Mouse (Mus musculus): ENCODE measurements around the gene Arl6.

The Arl6 gene

GRCm38 (mm10) chr16:59639102-59639691 lies at the start of gene Arl6:
Gene Arl6 (minus strand): TSS chr16:59639391.
- peak; percentile 93 for DNase-seq (ENCODE audit: low spot score)

DNA sequence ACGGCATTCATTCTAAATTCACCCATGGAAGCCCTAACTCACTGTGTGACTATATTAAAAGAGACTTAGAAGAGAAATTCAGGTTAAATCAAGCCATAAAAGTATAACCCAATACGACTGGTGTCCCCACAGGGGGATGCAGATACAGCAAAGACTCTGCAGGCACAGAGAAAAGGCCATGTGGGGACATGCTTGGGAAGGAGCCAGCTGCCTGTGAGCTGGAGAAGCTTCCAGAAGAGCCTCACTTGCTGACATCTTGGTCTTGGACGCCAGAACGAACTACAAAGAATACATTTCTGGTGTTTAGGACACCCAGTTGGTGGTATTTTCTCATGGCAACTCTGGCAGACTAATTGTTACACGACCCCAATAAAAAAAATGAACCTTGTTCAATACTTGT lies 45.9 kb upstream of the Arl6 start:
- DNase-seq (ENCODE audit: low spot score): no peak

DNA sequence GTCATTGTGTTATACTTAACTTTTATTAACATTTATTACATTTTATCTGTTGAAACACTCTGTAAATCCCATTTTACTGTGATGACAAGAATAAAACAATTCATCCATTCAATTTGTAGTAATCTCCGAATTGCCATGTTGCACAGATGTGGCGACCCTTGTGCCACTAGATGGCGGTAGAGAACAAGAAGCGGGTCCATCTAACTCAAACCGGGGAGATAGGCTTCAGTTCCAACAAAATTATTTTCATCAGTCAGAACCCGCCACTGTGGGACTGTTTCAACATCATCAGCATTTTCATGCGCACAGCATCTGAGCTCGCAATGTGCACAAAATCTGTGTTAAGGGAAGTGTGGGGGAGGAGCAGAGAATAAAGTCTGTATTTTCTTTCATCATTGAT lies 44.2 kb upstream of the Arl6 start:
- peak; percentile 73 for DNase-seq (ENCODE audit: low spot score)

DNA sequence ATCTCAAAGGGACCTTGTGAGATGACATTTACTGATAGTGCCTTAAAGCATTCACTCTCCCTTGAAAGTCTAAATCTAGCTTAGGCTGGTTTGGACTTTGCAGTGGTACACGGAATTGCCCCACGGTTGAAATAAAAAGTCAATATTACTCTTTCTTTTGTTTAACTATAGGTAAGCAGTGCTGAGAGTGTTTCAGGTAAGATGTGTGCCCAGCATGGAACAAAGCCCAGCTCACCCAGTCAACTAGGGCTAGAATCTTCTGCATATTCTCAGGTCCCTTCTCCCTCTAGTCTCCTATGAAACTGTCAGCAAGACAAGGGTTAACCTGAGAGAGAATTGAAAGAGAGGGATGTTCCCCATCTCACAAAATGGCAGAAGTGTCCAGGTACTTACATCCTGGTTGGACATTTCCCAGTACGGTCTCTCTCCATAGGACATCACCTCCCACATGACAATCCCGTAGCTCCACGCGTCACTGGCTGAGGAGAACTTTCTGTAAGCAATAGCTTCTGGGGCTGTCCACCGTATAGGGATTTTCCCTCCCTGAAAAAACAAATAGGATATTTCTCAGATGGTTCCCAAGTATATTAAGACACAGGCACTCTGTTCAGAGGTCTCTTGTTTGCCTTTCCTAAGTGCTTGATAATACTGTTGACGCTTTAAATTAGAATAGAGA lies 43.2 kb upstream of the Arl6 start:
- no peak for DNase-seq (ENCODE audit: low spot score)

DNA sequence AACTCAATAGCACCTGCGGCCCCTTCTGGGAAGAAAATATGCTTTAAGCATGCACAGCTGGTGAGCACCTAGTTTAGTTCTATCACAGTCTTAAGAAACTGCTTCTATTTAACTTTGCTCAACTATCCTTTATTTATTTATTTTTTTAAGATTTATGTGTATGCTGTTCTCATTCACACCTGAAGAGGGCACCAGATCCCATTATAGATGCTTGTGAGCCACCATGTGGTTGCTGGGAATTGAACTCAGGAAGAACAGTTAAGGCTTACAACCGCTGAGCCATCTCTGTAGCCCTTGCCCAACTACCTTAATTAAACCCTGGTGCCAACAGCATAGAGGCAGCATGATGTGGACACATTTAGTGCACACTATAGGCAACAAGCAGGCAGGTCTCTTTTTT lies 27.7 kb upstream of the Arl6 start:
- no peak for DNase-seq (ENCODE audit: low spot score)

DNA sequence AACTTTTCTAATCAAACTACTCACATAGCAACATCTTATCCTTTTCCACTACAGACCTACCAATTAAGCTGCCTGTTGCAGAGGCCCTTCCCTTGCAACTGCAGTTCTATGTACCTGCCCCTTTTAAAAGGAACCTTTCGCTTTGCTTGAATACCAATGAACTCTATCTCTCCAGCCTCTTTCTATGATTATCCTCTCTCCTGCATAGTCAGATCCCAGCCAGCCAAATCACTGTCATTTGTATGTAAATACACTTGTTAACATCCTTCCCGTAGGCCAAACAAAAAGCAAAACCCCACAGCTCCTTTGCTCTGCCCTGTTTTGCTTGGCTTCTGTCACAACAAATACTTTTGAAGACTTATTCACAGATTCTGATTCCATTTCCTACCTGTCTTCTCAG lies 4.6 kb upstream of the Arl6 start:
- no peak for DNase-seq (ENCODE audit: low spot score)

- DNase-seq (ENCODE audit: low spot score): no peak
Observed at GRCm38 (mm10) chr16:59639985-59640384, 794 bp upstream of the Arl6 start.

DNA sequence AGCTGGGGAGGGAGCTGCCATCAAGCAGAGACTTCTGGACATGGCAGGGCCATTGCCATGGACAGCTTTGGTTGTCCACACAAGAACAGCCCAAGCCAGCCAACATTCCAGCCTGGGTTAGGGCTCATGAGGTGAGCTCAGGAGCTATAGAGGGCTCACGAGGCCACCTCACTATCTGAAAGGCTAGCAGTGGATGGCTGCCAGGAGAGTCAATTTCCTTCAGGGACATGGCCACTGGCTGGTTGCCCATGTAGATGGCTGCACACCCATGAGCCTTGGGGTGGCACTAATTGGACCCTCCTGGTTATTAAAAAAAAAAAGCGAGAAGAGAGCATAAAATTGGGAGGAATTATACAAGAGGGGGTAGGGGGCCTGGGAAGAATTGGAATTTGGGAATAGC lies 4.6 kb downstream of the Arl6 start:
- DNase-seq (ENCODE audit: low spot score): no peak

DNA sequence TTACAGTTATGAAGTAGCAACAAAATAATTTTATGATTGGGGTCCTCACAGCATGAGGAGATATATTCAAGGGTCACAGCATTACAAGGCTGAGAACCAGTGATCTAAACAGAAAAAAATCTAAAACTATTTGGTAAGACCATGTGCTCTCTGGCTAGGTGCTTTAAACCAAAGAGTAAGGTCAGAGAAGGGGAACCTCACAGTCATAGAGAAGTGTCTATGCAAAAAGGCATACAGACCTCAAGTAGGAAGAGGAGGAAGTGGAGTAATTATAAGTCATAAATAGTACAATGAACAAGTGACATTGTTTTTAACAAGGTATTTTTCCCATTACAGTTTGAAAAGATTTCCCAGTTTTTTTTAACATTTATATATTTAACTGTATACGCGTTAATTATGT lies 17.6 kb downstream of the Arl6 start:
- no peak for DNase-seq (ENCODE audit: low spot score)

- peak; percentile 28 for DNase-seq (ENCODE audit: low spot score)
Observed at GRCm38 (mm10) chr16:59617167-59617566, 22.0 kb downstream of the Arl6 start.

DNA sequence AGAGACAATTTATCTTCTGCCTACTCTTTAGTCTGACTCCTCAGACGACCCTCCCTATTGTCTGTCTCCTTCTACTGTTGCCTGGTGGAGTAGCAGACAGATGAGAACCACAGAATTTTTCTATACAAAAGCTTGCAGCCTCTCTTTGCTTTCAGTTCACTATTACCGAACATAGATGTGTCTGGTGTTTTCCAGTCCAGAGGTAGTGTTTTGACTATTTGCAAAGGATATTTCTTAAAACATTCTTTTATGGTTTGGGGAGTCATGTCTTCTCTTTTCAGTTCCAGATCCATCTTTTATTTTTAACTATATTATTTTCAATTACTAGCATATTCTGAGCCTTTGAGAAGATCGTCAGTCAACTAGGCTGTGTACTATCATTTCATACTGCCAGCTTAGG lies 23.5 kb downstream of the Arl6 start:
- no peak for DNase-seq (ENCODE audit: low spot score)

DNA sequence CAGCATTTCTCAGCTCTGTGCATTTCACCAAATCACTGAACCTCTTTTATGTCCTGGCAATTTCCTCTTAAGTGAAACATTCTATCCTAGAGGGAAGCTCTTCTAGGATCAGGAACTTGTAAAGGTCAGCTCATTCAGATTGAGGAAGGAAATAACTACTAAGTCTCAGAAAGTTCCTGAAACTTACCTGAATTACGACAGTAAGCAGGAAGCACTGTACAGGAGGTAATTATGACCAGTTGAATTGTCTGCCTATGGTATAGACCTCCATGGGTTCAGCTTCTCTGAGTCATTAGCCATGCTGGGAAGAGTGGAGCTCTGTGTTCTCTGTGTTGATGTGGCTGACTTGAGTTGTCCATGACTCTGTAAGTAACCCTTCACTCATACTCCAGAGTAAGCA lies 28.4 kb downstream of the Arl6 start:
- DNase-seq (ENCODE audit: low spot score): no peak

GRCm38 (mm10) chr16:59604078-59604781 lies 35.0 kb downstream of the Arl6 start:
- no peak for DNase-seq (ENCODE audit: low spot score)

DNA sequence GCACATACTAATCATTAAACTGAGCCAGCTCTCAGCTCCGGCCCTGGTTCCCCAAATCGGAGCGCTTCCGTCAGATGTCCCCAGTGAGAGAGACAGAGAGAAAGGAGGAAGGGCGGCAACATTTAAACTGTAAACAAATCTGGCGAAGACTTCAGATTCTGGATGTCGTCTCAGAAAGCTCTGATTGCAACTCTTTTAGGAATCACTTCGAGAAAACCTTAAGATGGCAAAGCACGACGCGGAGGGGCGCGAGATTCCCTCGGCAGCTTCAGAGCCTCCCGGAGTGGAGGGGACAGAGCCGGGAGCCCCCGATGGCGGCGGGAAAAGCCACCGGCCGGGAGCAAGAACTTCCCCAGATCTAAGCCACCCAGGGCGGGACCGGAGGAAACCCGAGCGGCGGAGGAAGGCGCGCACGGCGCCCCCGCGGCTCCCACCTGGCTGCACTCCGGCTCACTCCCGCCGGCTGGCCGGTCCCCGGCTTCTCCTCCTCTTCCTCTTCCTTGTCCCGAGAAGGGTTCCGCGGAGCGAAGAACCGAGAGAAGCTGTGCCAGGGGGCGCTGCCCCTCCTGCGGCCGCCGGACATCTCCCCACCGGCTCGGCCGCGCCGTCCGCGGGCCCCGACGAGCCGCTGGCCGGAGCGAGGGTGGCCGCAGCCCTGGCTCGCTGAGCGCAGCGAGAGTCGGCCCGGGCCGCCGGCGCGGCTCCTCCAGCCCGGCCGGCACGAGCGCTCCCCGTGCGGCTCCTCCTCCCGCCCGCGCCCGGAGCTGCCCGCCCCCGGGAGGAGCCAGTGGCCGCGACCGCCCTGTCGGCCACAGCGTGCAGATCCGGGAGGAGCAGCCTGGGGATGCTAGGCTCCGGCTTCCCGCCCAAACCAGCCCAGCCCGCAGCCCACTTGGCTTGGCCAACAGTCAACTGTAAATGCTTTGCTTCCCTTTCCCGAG lies 38.6 kb downstream of the Arl6 start, which contains the start of gene Crybg3:
Crybg3 (minus strand) TSS at position 669 of the 941 bp plus-strand sequence.
- DNase-seq (ENCODE audit: low spot score): peak; percentile 86

- peak; percentile 36 for DNase-seq (ENCODE audit: low spot score)
Observed at GRCm38 (mm10) chr16:59599411-59600265, 39.6 kb downstream of the Arl6 start.

DNA sequence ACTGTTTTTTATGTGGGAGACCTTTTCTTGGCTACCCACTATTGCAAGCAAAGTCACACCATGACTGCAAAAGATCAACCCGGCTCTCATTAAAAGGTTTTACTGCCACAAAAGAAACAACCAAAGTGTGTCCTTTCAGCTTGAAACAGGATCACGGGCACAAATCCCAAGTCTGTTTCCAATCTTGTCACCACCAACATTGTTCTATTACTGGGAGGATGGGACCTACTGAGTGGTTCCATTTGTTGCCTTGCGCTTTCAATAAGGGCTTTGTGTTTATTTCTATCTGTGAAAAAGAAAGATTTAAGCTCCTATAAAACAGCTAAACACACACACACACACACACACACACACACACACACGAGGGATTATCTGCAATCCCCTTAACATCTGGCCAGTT lies 40.2 kb downstream of the Arl6 start:
- no peak for DNase-seq (ENCODE audit: low spot score)

GRCm38 (mm10) chr16:59597256-59597655 lies 41.9 kb downstream of the Arl6 start:
- no peak for DNase-seq (ENCODE audit: low spot score)

DNA sequence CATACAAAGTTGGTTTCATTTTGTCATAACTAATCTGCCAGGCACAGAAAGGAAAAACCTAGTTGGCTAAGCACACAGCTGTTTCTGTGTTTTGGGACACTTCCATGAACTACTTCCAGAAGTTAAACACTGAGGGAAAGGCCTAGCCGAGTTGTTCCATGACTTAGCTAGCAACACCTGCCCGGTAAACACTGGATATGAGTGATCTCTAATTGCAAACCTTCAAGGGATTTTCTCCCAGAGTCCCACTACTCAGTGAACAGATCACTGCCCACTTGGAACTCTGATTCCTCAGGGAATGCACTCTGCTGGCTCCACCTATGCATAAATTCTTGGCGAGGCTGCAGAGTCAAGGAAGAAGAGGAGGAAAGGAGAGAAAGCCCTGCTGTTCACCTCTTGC lies 44.5 kb downstream of the Arl6 start:
- DNase-seq (ENCODE audit: low spot score): no peak

- no peak for DNase-seq (ENCODE audit: low spot score)
Observed at GRCm38 (mm10) chr16:59590790-59591189, 48.4 kb downstream of the Arl6 start.

DNA sequence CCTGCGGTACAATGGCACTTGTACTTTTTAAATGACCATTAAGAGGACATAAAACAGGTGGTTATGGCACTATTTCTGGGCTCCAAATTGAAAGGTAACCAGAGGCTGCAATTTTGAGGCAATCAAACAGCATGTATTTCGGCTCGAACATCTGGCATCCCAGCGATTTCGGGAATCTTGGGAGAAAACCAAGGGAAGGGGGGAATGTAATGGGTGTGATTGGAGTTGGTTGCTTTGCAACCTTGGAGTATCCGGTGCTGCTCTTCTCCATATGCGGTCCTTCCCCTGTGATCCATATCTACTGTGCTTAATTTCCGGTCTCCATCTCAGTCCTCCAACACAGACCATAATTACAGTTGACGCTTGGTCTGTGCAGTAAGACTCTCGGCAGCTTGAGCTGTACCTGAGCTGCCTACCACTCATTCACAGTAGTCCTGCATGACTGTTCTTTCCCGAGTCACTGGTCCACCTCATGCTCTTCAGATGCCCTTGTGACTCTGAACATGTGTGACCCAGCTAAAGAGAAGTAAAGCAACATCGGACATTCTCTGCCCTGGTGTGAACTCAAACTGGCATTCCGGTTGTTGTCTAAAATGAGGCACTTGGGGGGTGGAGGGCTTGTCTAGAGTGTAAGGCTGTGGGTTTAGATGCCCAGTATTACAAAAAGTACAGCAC lies 50.7 kb downstream of the Arl6 start:
- no peak for DNase-seq (ENCODE audit: low spot score)

DNA sequence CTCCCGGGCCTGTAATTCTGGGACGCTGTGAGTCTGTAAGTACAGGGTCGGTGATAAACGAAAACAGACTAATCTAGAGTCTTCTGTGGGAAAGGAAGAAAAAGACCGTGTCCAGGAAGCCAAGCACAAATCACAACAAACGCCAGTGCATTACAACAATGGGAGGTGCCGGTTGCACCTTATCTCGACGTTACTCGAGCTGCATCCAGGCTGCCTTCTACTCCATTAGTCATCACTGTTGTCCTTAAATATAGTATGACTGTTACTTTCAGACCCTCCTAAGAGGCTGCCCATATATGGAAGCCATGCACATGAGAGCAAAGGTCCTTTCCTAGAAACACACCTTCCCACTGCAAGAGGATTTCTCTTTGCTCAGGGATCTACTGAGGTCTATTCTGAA lies 51.4 kb downstream of the Arl6 start:
- no peak for DNase-seq (ENCODE audit: low spot score)

Data from urinary bladder, postnatal 14 days (tissue).